Mouse (Mus musculus): ENCODE data around the gene Rrp12. TPM values are rescaled to one million over a fixed set of nuclear protein-coding genes. Genes with fewer than 3 reads are reported as not detected.

The Rrp12 gene
- total RNA-seq, 1 experiment, result 48.6 TPM

- Histone ChIP-seq H3K36me3 (ENCODE audit: control insufficient read depth, insufficient read depth, low read length, poor library complexity, severe bottlenecking) (no peaks in the 10 kb centered on the region), H3K9me3 (ENCODE audit: control insufficient read depth, insufficient read depth, low read depth, low read length) (no peaks in the 10 kb centered on the region), H3K4me1 (ENCODE audit: control insufficient read depth in 2 of 2, insufficient read depth in 2 of 2, low read length in 2 of 2, poor library complexity in 1 of 2) (peaks cover 0 to 1% of the 10 kb centered on the region in 2 experiments; a peak in 1 of 4 replicates), H3K4me3 (ENCODE audit: insufficient read depth in 1 of 2, low read depth in 1 of 2, low read length in 2 of 2, poor library complexity in 1 of 2, severe bottlenecking in 1 of 2) (no peak overlapping the region), H3K27ac (ENCODE audit: insufficient read depth, low read depth, low read length, poor library complexity, severe bottlenecking) (no peak overlapping the region), H3K9ac (ENCODE audit: insufficient read depth, low read depth, low read length, poor library complexity, severe bottlenecking) (no peak overlapping the region)
- in situ Hi-C loops (cut with MboI; ENCODE audit: low sequenced_read_pairs in 2 of 2, unreplicated experiment in 2 of 2), result no loop called here
- DNase-seq (ENCODE audit: low read depth, low spot score), result no peak
- TF ChIP-seq MAFK (IDR thresholded peaks at IDR 0.05; ENCODE audit: insufficient read depth, low read depth, low read length), result no peak
- no peak for TF ChIP-seq ZC3H11A (IDR thresholded peaks at IDR 0.05; ENCODE audit: borderline replicate concordance, low read depth, low read length)
- TF ChIP-seq CHD2 (IDR thresholded peaks at IDR 0.05; ENCODE audit: low read depth, low read length), result no peak
- no peak for TF ChIP-seq ZNF384 (IDR thresholded peaks at IDR 0.05; ENCODE audit: low read depth, low read length)
- TF ChIP-seq HCFC1 (IDR thresholded peaks at IDR 0.05; ENCODE audit: borderline replicate concordance, insufficient read depth, low read length), result no peak
These were observed 54.7 kb downstream of the Rrp12 start for GRCm38 (mm10) chr19:41841105-41841750.

- in situ Hi-C loops (cut with MboI; ENCODE audit: low sequenced_read_pairs in 2 of 2, unreplicated experiment in 2 of 2), result no loop called here
- DNase-seq (ENCODE audit: low read depth, low spot score), result no peak
- H3K9me3 ChIP-seq (ENCODE audit: control insufficient read depth, insufficient read depth, low read depth, low read length), result no peaks in the 10 kb centered on the region
- peaks cover 0 to 2% of the 10 kb centered on the region in 2 experiments; a peak in 1 of 4 replicates for H3K4me1 ChIP-seq (ENCODE audit: control insufficient read depth in 2 of 2, insufficient read depth in 2 of 2, low read length in 2 of 2, poor library complexity in 1 of 2)
- H3K9ac ChIP-seq (ENCODE audit: insufficient read depth, low read depth, low read length, poor library complexity, severe bottlenecking), result no peak overlapping the region
- H3K36me3 ChIP-seq (ENCODE audit: control insufficient read depth, insufficient read depth, low read length, poor library complexity, severe bottlenecking), result no peaks in the 10 kb centered on the region
- H3K4me3 ChIP-seq (ENCODE audit: insufficient read depth in 1 of 2, low read depth in 1 of 2, low read length in 2 of 2, poor library complexity in 1 of 2, severe bottlenecking in 1 of 2), result no peak overlapping the region
- no peak overlapping the region for H3K27ac ChIP-seq (ENCODE audit: insufficient read depth, low read depth, low read length, poor library complexity, severe bottlenecking)
- TF ChIP-seq HCFC1 (IDR thresholded peaks at IDR 0.05; ENCODE audit: borderline replicate concordance, insufficient read depth, low read length) (no peak), ZNF384 (IDR thresholded peaks at IDR 0.05; ENCODE audit: low read depth, low read length) (no peak), MAFK (IDR thresholded peaks at IDR 0.05; ENCODE audit: insufficient read depth, low read depth, low read length) (no peak), CHD2 (IDR thresholded peaks at IDR 0.05; ENCODE audit: low read depth, low read length) (no peak), ZC3H11A (IDR thresholded peaks at IDR 0.05; ENCODE audit: borderline replicate concordance, low read depth, low read length) (no peak)
These were observed 56.3 kb downstream of the Rrp12 start for GRCm38 (mm10) chr19:41839685-41840084.

DNA sequence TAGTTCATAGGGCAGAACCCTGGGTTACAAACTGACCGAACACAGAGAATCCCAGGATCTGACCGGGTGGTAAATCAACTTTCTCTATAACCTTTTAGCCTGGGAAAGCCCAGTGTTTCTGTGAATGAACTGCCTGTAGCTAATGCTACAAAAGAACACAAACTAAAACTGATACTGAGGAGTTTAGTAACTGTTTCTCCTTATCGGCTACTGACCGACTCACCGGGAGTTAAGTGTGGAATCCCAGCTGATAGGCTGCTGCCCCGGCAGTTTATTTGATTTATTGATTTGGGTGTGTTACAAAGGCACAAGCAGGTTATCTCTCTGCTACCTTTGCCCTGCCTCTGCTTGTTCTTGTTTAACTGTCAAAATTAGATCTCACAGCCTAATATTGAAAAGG is 57.2 kb downstream of the Rrp12 start:
- Histone ChIP-seq H3K36me3 (ENCODE audit: control insufficient read depth, insufficient read depth, low read length, poor library complexity, severe bottlenecking) (no peaks in the 10 kb centered on the region), H3K9ac (ENCODE audit: insufficient read depth, low read depth, low read length, poor library complexity, severe bottlenecking) (no peak overlapping the region), H3K9me3 (ENCODE audit: control insufficient read depth, insufficient read depth, low read depth, low read length) (no peaks in the 10 kb centered on the region), H3K4me3 (ENCODE audit: insufficient read depth in 1 of 2, low read depth in 1 of 2, low read length in 2 of 2, poor library complexity in 1 of 2, severe bottlenecking in 1 of 2) (no peak overlapping the region), H3K4me1 (ENCODE audit: control insufficient read depth in 2 of 2, insufficient read depth in 2 of 2, low read length in 2 of 2, poor library complexity in 1 of 2) (peaks cover 0 to 2% of the 10 kb centered on the region in 2 experiments; a peak in 1 of 4 replicates), H3K27ac (ENCODE audit: insufficient read depth, low read depth, low read length, poor library complexity, severe bottlenecking) (no peak overlapping the region)
- DNase-seq (ENCODE audit: low read depth, low spot score), result no peak
- no peak for TF ChIP-seq CHD2 (IDR thresholded peaks at IDR 0.05; ENCODE audit: low read depth, low read length)
- TF ChIP-seq MAFK (IDR thresholded peaks at IDR 0.05; ENCODE audit: insufficient read depth, low read depth, low read length), result no peak
- TF ChIP-seq HCFC1 (IDR thresholded peaks at IDR 0.05; ENCODE audit: borderline replicate concordance, insufficient read depth, low read length), result no peak
- TF ChIP-seq ZNF384 (IDR thresholded peaks at IDR 0.05; ENCODE audit: low read depth, low read length), result no peak
- TF ChIP-seq ZC3H11A (IDR thresholded peaks at IDR 0.05; ENCODE audit: borderline replicate concordance, low read depth, low read length), result no peak
- in situ Hi-C loops (cut with MboI; ENCODE audit: low sequenced_read_pairs in 2 of 2, unreplicated experiment in 2 of 2), result no loop called here

- no peak for DNase-seq (ENCODE audit: low read depth, low spot score)
- H3K36me3 ChIP-seq (ENCODE audit: control insufficient read depth, insufficient read depth, low read length, poor library complexity, severe bottlenecking), result no peaks in the 10 kb centered on the region
- no peak overlapping the region for H3K9ac ChIP-seq (ENCODE audit: insufficient read depth, low read depth, low read length, poor library complexity, severe bottlenecking)
- no peak overlapping the region for H3K4me3 ChIP-seq (ENCODE audit: insufficient read depth in 1 of 2, low read depth in 1 of 2, low read length in 2 of 2, poor library complexity in 1 of 2, severe bottlenecking in 1 of 2)
- TF ChIP-seq HCFC1 (IDR thresholded peaks at IDR 0.05; ENCODE audit: borderline replicate concordance, insufficient read depth, low read length) (no peak), MAFK (IDR thresholded peaks at IDR 0.05; ENCODE audit: insufficient read depth, low read depth, low read length) (no peak), CHD2 (IDR thresholded peaks at IDR 0.05; ENCODE audit: low read depth, low read length) (no peak), ZNF384 (IDR thresholded peaks at IDR 0.05; ENCODE audit: low read depth, low read length) (no peak), ZC3H11A (IDR thresholded peaks at IDR 0.05; ENCODE audit: borderline replicate concordance, low read depth, low read length) (no peak)
- in situ Hi-C loops (cut with MboI; ENCODE audit: low sequenced_read_pairs in 2 of 2, unreplicated experiment in 2 of 2), result no loop called here
- peaks cover 0 to 2% of the 10 kb centered on the region in 2 experiments; a peak in 1 of 4 replicates for H3K4me1 ChIP-seq (ENCODE audit: control insufficient read depth in 2 of 2, insufficient read depth in 2 of 2, low read length in 2 of 2, poor library complexity in 1 of 2)
- no peak overlapping the region for H3K27ac ChIP-seq (ENCODE audit: insufficient read depth, low read depth, low read length, poor library complexity, severe bottlenecking)
- no peaks in the 10 kb centered on the region for H3K9me3 ChIP-seq (ENCODE audit: control insufficient read depth, insufficient read depth, low read depth, low read length)
These were observed 58.1 kb downstream of the Rrp12 start for GRCm38 (mm10) chr19:41837917-41838261.

Measured in ES-E14 (cell line).